Mouse (Mus musculus): Measurements from ENCODE around the gene Atp8b3. TPM values are rescaled to one million over a fixed set of nuclear protein-coding genes. Genes with fewer than 3 reads are reported as not detected.

The Atp8b3 gene
- total RNA-seq (2022), result 1 to 10 TPM in 1 of 4 experiments, under 1 TPM in 3; 0.11 to 1.2 (median 0.17) TPM

- DNase-seq (ENCODE audit: low spot score in 2 of 2), result no peak
Observed at GRCm38 (mm10) chr10:80538710-80539394, at the start of gene Atp8b3. TSS of gene Atp8b3 (minus strand) at chr10:80539124.

DNA sequence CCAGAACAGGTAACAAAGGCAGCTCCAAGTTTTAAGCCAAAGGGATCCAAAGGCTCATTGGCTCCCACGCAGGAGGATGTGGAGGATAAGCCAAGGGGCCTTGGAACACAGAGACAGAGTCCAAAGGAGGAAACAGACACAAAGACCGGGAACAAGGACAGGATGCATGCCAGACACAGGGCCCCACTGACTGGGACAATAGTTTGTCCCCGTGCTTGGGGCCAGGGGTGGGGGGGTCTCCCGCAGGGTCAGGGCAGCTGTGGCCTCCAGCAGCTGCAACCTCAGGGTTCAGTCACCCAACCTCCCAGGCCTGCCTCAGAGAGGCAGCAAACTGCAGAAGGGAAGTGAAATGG lies 48.4 kb upstream of the Atp8b3 start:
- no peak for DNase-seq (ENCODE audit: low spot score in 2 of 2)

DNA sequence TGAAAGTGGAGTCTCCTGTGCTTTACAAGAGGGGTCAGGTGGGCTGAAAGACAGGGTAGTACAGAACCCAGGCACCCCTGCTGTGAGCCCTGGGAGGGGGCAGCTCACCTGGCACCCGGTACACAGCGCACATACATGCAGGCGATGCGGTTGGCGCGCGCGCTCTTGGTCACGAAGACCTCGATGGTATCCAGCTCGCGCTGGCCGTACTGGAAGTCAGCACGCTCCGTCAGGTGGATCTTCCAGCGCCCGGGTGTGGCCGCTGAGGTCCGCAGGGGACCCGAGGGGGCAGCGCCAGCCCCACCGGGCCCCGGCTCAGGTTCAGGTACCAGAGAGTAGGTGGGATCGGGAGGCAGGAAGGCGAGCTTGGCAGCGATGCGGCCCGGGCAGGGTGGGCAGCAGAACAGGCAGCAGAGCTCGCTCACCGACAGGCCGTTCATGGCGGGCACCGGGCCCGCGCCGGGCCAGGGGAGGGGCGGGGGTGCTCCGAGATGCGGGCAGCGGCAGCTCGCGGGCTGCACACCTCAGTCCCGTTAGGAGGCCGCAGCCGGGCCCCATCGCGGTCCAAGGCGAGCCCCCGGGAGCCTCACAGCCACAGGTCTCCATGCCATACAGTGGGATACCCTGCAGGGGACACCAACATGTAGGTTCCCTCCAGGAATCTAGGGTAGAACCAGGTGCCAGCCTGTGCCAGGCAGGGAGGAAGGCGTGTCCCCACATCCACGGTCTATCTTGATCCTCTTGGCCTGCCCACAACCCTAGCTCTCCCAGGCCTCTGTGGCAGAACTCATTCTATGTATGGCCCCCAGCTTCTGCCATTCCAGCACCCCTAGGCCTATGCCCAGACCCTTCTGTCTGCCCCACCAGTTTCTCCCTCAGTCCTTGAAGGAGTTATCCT lies 47.7 kb upstream of the Atp8b3 start:
- no peak for DNase-seq (ENCODE audit: low spot score in 2 of 2)

DNA sequence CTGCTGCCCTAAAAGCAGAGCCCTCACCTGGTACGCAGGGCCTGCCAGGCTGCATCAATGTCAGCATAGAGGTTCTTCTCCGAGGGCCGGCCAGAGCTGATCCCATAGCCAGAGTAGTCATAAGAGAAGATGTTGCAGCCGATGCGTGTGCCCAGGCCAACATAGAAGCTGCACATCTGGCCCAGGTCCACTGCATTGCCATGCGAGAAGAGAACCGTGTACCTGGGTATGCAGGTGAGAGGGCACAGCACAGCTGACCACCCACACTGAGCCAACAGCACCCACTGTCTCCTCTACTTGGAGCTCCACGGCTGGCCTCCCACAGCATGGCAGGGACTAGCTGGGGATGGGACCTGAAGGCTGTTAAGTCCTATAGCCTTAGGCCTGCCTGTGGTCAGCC lies 46.7 kb upstream of the Atp8b3 start:
- no peak for DNase-seq (ENCODE audit: low spot score in 2 of 2)

GRCm38 (mm10) chr10:80584642-80585552 lies 46.0 kb upstream of the Atp8b3 start:
- DNase-seq (ENCODE audit: low spot score in 2 of 2), result no peak

GRCm38 (mm10) chr10:80584045-80584488 lies 45.1 kb upstream of the Atp8b3 start:
- DNase-seq (ENCODE audit: low spot score in 2 of 2), result no peak

- no peak for DNase-seq (ENCODE audit: low spot score in 2 of 2)
Observed at GRCm38 (mm10) chr10:80583047-80583446, 44.1 kb upstream of the Atp8b3 start.

GRCm38 (mm10) chr10:80578911-80579310 lies 40.0 kb upstream of the Atp8b3 start:
- DNase-seq (ENCODE audit: low spot score in 2 of 2), result no peak

DNA sequence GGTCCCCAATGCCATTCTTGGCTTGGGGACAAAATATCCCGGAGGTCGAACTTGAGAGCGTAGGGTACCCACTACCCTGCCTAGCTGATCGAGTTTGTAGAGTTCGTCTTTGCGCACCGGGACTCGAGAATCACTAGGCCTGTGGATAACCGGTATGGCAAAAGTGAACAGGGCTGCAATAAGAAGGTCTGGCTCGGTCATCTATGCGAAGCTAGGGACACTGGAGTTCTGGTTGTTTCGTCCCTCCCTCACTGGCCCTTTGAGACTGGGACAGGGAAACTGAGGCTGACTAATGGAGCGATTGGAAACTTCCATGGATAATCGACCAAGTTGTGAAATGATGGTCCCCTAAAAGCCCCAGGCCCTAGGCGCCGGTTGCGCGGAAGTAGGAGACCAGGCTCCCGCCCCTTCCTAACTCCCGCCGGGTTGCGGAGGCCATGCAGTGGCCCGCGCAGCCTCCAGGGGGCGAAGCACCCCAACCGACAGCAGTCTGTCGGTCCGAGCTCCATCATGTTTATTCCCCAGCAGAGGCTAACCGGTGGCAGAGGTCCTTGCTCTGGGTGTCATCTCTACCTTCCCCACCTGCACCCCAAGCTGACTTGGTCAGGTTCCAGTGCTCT lies 39.3 kb upstream of the Atp8b3 start:
- DNase-seq (ENCODE audit: low spot score in 2 of 2), result peak in 1 of 2 experiments; percentile 63

DNA sequence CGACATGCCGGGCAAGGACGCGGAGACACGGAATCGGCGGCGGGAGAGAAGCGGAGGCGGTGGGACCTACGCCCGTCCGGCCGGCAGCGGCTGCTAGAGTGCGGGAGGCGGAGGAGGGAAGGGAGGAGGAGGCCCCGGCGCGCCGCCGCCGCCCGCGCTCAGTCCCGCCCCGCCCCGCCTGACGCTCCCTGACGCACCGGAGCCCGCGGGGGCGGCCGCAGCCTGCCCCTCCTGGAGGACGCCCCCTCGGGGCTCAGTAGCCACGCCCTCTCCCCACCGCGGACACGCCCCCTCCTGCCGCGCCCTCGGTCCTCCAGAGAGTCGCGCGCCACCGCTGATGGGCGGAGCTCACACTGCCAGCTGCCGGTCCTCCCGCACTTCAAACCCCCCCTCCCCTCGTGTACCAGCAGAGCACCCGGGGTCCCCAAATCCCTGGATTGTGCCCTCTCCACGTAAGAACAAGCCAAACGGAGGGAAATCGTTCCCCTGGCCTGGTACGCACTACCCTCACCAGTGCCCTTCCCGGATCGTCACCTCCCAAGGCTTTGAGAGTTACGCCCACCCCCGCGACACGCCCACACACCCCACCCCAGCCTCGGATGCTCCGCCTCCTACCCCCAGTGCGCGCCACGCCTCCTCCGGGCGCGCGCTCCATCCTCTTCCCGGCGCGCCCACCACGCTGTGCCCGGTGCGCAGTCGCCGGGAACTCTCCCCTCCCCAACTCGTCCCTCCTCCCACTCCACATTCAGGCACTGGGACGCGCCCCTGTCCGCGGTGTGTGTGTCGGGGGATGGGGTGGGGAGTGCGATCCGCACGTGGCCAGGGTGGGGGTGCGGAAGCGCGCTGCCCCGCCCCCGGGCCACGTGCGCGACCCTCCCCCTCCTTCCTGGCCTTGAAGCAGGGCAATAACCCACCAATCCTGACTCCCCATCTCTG lies 38.5 kb upstream of the Atp8b3 start, which contains the start of gene Klf16:
Gene Klf16, minus strand, starts transcription at position 127 of the 936 bp plus-strand sequence.
- peak; percentile 94 to 95 for DNase-seq (ENCODE audit: low spot score in 2 of 2)

GRCm38 (mm10) chr10:80576351-80577194 lies 37.6 kb upstream of the Atp8b3 start:
- DNase-seq (ENCODE audit: low spot score in 2 of 2), result no peak

- DNase-seq (ENCODE audit: low spot score in 2 of 2), result no peak
Observed at GRCm38 (mm10) chr10:80575925-80576324, 37.0 kb upstream of the Atp8b3 start.

DNA sequence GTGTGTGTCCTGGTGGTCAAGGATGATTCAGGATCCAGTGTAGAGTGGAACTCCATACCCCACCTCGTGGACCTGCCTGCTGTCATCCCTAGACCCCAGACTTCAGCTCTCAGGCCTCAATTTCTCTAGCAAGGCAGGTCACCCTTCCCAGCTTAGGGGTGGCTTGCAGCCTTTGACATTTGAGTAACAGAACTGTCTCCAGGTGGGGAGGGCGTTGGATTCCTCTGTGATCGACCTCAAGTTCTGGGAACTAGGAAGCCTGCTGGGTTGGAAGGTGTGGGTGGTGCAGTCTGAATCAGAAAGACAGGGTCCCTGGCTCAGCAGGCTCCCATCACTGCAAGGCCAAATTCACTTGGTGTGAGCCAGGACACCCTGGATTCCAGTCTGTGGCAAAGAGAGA lies 36.0 kb upstream of the Atp8b3 start:
- DNase-seq (ENCODE audit: low spot score in 2 of 2), result no peak

DNA sequence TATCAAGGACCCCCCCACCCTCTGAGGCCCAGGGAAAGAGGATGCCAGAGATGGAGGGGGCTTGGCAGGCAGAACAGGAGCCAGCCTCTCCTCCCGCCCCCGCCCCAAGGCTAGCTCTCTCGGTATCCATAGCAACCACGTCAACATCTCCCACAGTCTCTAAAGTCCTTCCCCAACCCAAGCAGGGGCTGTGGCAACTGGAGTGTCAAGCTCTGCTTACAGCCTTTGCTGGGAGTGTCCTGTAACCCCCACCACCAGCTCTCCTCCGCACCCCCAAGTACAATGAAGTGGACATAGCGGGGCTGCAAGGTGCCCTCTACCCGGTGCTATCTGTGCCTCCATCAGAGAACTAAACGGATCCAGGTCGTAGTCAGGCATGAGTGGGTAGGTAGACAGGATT lies 35.0 kb upstream of the Atp8b3 start:
- no peak for DNase-seq (ENCODE audit: low spot score in 2 of 2)

DNA sequence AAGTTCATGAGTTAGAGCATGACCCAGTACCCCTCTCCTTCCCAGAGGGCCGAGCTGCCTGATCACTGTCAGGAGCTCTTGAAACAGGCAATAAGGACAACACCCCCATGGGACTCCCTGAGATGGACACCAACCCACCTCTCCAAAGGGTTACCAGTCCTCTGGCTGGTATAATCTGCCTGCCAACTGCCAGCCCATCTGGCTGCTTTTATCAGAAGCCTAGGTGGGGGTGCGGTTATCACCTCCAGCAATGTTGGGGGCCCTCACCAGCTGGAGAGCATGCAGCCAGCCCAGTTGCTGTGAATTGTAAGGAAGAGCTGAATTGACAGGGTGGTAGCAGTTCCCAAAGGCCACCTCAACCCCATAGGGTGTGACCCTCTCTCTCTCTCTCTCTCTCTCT lies 33.6 kb upstream of the Atp8b3 start:
- DNase-seq (ENCODE audit: low spot score in 2 of 2), result no peak

DNA sequence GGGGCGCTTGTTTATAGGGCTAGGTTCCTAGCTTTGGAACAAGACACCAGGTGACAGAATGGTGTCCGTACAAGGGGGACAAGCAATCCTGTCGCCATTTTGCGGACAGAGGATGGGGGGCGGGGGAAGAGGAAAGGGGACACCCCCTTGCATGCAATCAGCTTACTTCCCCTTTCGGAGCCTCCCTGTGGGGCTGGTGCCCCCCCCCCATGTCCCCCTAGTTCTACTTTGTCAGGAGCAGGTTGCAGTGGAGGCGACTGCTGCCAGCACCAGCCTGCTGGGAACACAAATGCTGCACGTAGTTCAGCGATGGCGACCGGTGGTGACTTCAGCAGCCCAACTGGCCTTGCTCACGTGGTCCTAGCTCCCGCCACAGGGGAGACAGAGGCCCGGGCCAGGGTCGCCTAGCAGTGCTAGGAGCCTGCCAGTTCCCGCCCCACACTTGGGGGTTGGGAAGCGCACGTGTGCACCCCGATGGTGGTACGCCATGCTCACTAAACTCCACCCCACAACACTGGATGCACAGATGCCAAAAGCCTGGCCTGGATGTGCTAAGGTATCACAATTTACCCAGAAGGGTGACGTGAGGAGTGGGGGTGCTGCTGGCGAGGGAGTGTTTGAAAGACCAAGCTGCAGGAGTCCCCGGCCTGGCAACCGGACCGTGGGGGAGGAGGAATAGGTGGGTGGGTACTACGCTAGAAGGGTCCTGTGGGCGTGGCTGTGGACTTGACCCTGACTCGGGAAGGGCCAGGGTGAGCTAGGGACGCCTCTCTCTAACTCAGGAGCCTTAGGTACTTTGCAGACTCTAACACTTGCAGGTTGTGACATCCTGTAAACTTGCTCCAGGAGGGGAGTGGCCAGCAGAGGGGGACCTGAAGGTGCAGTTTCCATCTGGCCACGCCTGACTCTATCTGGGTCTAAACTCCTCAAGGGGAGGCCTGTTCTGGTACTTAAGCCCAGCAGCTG lies 32.2 kb upstream of the Atp8b3 start:
- DNase-seq (ENCODE audit: low spot score in 2 of 2), result no peak

DNA sequence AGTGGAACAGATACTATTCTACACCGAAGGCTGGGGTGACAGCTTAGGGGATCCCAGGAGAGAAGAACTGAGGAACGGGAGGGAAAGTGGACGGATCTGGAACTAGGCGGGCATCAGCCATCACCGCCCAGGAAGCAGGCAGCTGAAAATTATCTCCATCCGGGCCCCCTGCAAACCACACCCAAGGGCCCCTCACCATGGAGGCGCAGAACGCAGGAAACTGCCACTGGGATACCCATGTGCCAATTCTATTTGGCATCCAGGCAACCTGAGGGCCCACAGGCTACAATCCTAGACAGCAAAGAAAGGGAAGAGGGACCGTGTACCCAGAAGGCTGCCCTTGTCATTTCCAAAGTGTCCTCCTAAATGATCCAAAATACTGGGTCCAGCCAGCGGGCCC lies 31.5 kb upstream of the Atp8b3 start:
- DNase-seq (ENCODE audit: low spot score in 2 of 2), result no peak

- no peak for DNase-seq (ENCODE audit: low spot score in 2 of 2)
Observed at GRCm38 (mm10) chr10:80569664-80570066, 30.7 kb upstream of the Atp8b3 start.

Data from layer of hippocampus, adult 8-10 months (tissue).